Mouse (Mus musculus) heart, postnatal 10 days (tissue): Measurements from ENCODE around the gene Tmem163. TPM values are rescaled to one million over a fixed set of nuclear protein-coding genes. Genes with fewer than 3 reads are reported as not detected.

Source experiments
- DNase-seq, 2 experiments: peaks; one replicate each; pipeline ENCODE4 v3.0.0; 2021
- intact Hi-C: fragments of 180-260 bp; cut with DNase I; formaldehyde crosslinking; loops from one replicate; pipeline ENCODE4 v1.15.1; 2025
- total RNA-seq, 2 experiments: library from RNA; stranded (reverse); gene quantifications; 2 replicates each; pipeline ENCODE4 v1.2.3; 2021

Tmem163 gene
- total RNA-seq, 2 experiments from 2014 or later, result 5.1 to 7.9 TPM

- DNase-seq, result no peak
- intact Hi-C loops, result no loop called here
Observed at GRCm38 (mm10) chr1:127576143-127576542, 103.2 kb downstream of the Tmem163 start.

GRCm38 (mm10) chr1:127575692-127576091 is 103.7 kb downstream of the Tmem163 start:
- DNase-seq, result no peak

GRCm38 (mm10) chr1:127573186-127573585 is 106.2 kb downstream of the Tmem163 start:
- DNase-seq, result no peak
- intact Hi-C loops, result no loop called here

More at GRCm38 (mm10) chr1:127575692-127576091, 103.7 kb downstream of the Tmem163 start:
- intact Hi-C loops, result no loop called here

GRCm38 (mm10) chr1:127568641-127569040 is 110.7 kb downstream of the Tmem163 start:
- DNase-seq, result no peak
- intact Hi-C loops, result no loop called here

- DNase-seq, result no peak
- intact Hi-C loops, result no loop called here
Observed at GRCm38 (mm10) chr1:127556486-127556845, 122.9 kb downstream of the Tmem163 start.

- peak in 1 of 2 experiments; percentile 2 for DNase-seq
- intact Hi-C loops, result no loop called here
Observed at GRCm38 (mm10) chr1:127555822-127556485, 123.4 kb downstream of the Tmem163 start.

GRCm38 (mm10) chr1:127548078-127548477 is 131.3 kb downstream of the Tmem163 start:
- intact Hi-C loops, result no loop called here
- DNase-seq, result no peak

- no peak for DNase-seq
- intact Hi-C loops, result no loop called here
Observed at GRCm38 (mm10) chr1:127542756-127543155, 136.6 kb downstream of the Tmem163 start.

GRCm38 (mm10) chr1:127541931-127542330 is 137.4 kb downstream of the Tmem163 start:
- no peak for DNase-seq
- intact Hi-C loops, result no loop called here

- no peak for DNase-seq
- intact Hi-C loops, result no loop called here
Observed at GRCm38 (mm10) chr1:127541522-127541921, 137.8 kb downstream of the Tmem163 start.

GRCm38 (mm10) chr1:127537204-127538038 is 141.9 kb downstream of the Tmem163 start:
- intact Hi-C loops, result no loop called here
- no peak for DNase-seq

GRCm38 (mm10) chr1:127536448-127536847 is 142.9 kb downstream of the Tmem163 start:
- intact Hi-C loops, result no loop called here
- no peak for DNase-seq

GRCm38 (mm10) chr1:127531723-127532122 is 147.6 kb downstream of the Tmem163 start:
- intact Hi-C loops, result no loop called here
- DNase-seq, result no peak

- DNase-seq, result no peak
- intact Hi-C loops, result no loop called here
Observed at GRCm38 (mm10) chr1:127530849-127531580, 148.3 kb downstream of the Tmem163 start.

- intact Hi-C loops, result no loop called here
- DNase-seq, result no peak
Observed at GRCm38 (mm10) chr1:127523364-127523763, 156.0 kb downstream of the Tmem163 start.

GRCm38 (mm10) chr1:127514888-127515287 is 164.5 kb downstream of the Tmem163 start:
- intact Hi-C loops, result no loop called here

GRCm38 (mm10) chr1:127514479-127514878 is 164.9 kb downstream of the Tmem163 start:
- DNase-seq, result no peak
- intact Hi-C loops, result no loop called here

More at GRCm38 (mm10) chr1:127514888-127515287, 164.5 kb downstream of the Tmem163 start:
- DNase-seq, result no peak

GRCm38 (mm10) chr1:127513664-127514063 is 165.7 kb downstream of the Tmem163 start:
- no peak for DNase-seq
- intact Hi-C loops, result no loop called here

GRCm38 (mm10) chr1:127513140-127513539 is 166.2 kb downstream of the Tmem163 start:
- intact Hi-C loops, result no loop called here

GRCm38 (mm10) chr1:127512709-127513108 is 166.6 kb downstream of the Tmem163 start:
- intact Hi-C loops, result no loop called here
- DNase-seq, result no peak

More at GRCm38 (mm10) chr1:127513140-127513539, 166.2 kb downstream of the Tmem163 start:
- no peak for DNase-seq

GRCm38 (mm10) chr1:127511362-127511761 is 168.0 kb downstream of the Tmem163 start:
- intact Hi-C loops, result no loop called here
- peak; percentile 9 to 30 for DNase-seq
